Mouse (Mus musculus): ENCODE data around the gene Tas1r3. TPM values are rescaled to one million over a fixed set of nuclear protein-coding genes. Genes with fewer than 3 reads are reported as not detected.
A peak's percentile ranks its signal among the peaks of the same experiment; 100 is the strongest.

Tas1r3 gene
- total and polyA plus RNA-seq, 2 experiments: 0.35 to 0.37 TPM

GRCm38 (mm10) chr4:155841003-155841454, 22.1 kb downstream of the Tas1r3 start:
- H3K79me2 ChIP-seq (ENCODE audit: control insufficient read depth, insufficient read depth, low read length): no peaks in the 10 kb centered on the region
- H3K4me1 ChIP-seq (ENCODE audit: control insufficient read depth, insufficient read depth, low read length): peaks cover 7% of the 10 kb centered on the region
- peak overlapping the region; percentile 59 for H3K9ac ChIP-seq (ENCODE audit: low read depth, low read length)
- 1% methylated on average over 32 of the region's 32 CpGs for WGBS
- H3K27ac ChIP-seq (replicated peaks; ENCODE audit: insufficient read depth, low read depth, low read length): no peak overlapping the region
- no peaks in the 10 kb centered on the region for H3K27me3 ChIP-seq (ENCODE audit: control insufficient read depth, insufficient read depth, low read length)
- no peaks in the 10 kb centered on the region for H3K36me3 ChIP-seq (ENCODE audit: control insufficient read depth, insufficient read depth, low read length)
- H3K4me3 ChIP-seq (ENCODE audit: insufficient read depth, low read depth, low read length): peak overlapping the region; percentile 50
- TF ChIP-seq POLR2A (IDR thresholded peaks at IDR 0.05; ENCODE audit: extremely low read depth, insufficient read depth, low read length): no peak
- TF ChIP-seq CTCF (IDR thresholded peaks at IDR 0.05; ENCODE audit: low read depth, low read length): peak; percentile 48
- DNase-seq (ENCODE audit: extremely low read depth, low read depth, low spot score): peak; percentile 69

- H3K36me3 ChIP-seq (ENCODE audit: control insufficient read depth, insufficient read depth, low read length): no peaks in the 10 kb centered on the region
- H3K4me3 ChIP-seq (ENCODE audit: insufficient read depth, low read depth, low read length): peak overlapping the region; percentile 52
- H3K9ac ChIP-seq (ENCODE audit: low read depth, low read length): peak overlapping the region; percentile 59
- H3K27ac ChIP-seq (replicated peaks; ENCODE audit: insufficient read depth, low read depth, low read length): peak overlapping the region; percentile 5
- H3K4me1 ChIP-seq (ENCODE audit: control insufficient read depth, insufficient read depth, low read length): peaks cover 7% of the 10 kb centered on the region
- TF ChIP-seq CTCF (IDR thresholded peaks at IDR 0.05; ENCODE audit: low read depth, low read length) (no peak), POLR2A (IDR thresholded peaks at IDR 0.05; ENCODE audit: extremely low read depth, insufficient read depth, low read length) (no peak)
- no peaks in the 10 kb centered on the region for H3K27me3 ChIP-seq (ENCODE audit: control insufficient read depth, insufficient read depth, low read length)
- WGBS: 33% methylated on average over 8 of the region's 8 CpGs
- no peaks in the 10 kb centered on the region for H3K79me2 ChIP-seq (ENCODE audit: control insufficient read depth, insufficient read depth, low read length)
- DNase-seq (ENCODE audit: extremely low read depth, low read depth, low spot score): no peak
Measured at GRCm38 (mm10) chr4:155840076-155841002, 22.8 kb downstream of the Tas1r3 start.

- peak within 1 kb of the TSS; percentile 59 for H3K9ac ChIP-seq (ENCODE audit: low read depth, low read length)
- no peaks in the 10 kb centered on the region for H3K27me3 ChIP-seq (ENCODE audit: control insufficient read depth, insufficient read depth, low read length)
- 45% methylated on average over 16 of the region's 16 CpGs for WGBS
- H3K4me3 ChIP-seq (ENCODE audit: insufficient read depth, low read depth, low read length): peak within 1 kb of the TSS; percentile 52
- H3K79me2 ChIP-seq (ENCODE audit: control insufficient read depth, insufficient read depth, low read length): no peaks in the 10 kb centered on the region
- TF ChIP-seq CTCF (IDR thresholded peaks at IDR 0.05; ENCODE audit: low read depth, low read length) (no peak), POLR2A (IDR thresholded peaks at IDR 0.05; ENCODE audit: extremely low read depth, insufficient read depth, low read length) (no peak)
- DNase-seq (ENCODE audit: extremely low read depth, low read depth, low spot score): peak; percentile 47
- H3K27ac ChIP-seq (replicated peaks; ENCODE audit: insufficient read depth, low read depth, low read length): peak within 1 kb of the TSS; percentile 61
- no peaks in the 10 kb centered on the region for H3K36me3 ChIP-seq (ENCODE audit: control insufficient read depth, insufficient read depth, low read length)
- H3K4me1 ChIP-seq (ENCODE audit: control insufficient read depth, insufficient read depth, low read length): peaks cover 7% of the 10 kb centered on the region
Measured at GRCm38 (mm10) chr4:155839483-155839910, 23.7 kb downstream of the Tas1r3 start, which contains the start of gene Mxra8. Gene Mxra8, plus strand, starts transcription at chr4:155839680.

GRCm38 (mm10) chr4:155838187-155839153, 24.7 kb downstream of the Tas1r3 start:
- Histone ChIP-seq H3K79me2 (ENCODE audit: control insufficient read depth, insufficient read depth, low read length) (no peaks in the 10 kb centered on the region), H3K27ac (replicated peaks; ENCODE audit: insufficient read depth, low read depth, low read length) (peak overlapping the region; percentile 67), H3K9ac (ENCODE audit: low read depth, low read length) (no peak overlapping the region), H3K27me3 (ENCODE audit: control insufficient read depth, insufficient read depth, low read length) (no peaks in the 10 kb centered on the region), H3K36me3 (ENCODE audit: control insufficient read depth, insufficient read depth, low read length) (no peaks in the 10 kb centered on the region), H3K4me1 (ENCODE audit: control insufficient read depth, insufficient read depth, low read length) (peaks cover 10% of the 10 kb centered on the region), H3K4me3 (ENCODE audit: insufficient read depth, low read depth, low read length) (no peak overlapping the region)
- TF ChIP-seq CTCF (IDR thresholded peaks at IDR 0.05; ENCODE audit: low read depth, low read length) (no peak), POLR2A (IDR thresholded peaks at IDR 0.05; ENCODE audit: extremely low read depth, insufficient read depth, low read length) (no peak)
- 69% methylated on average over 8 of the region's 8 CpGs for WGBS
- DNase-seq (ENCODE audit: extremely low read depth, low read depth, low spot score): no peak

GRCm38 (mm10) chr4:155837404-155838010, 25.7 kb downstream of the Tas1r3 start:
- Histone ChIP-seq H3K9ac (ENCODE audit: low read depth, low read length) (no peak overlapping the region), H3K4me1 (ENCODE audit: control insufficient read depth, insufficient read depth, low read length) (peaks cover 18% of the 10 kb centered on the region), H3K79me2 (ENCODE audit: control insufficient read depth, insufficient read depth, low read length) (no peaks in the 10 kb centered on the region), H3K36me3 (ENCODE audit: control insufficient read depth, insufficient read depth, low read length) (no peaks in the 10 kb centered on the region), H3K4me3 (ENCODE audit: insufficient read depth, low read depth, low read length) (no peak overlapping the region), H3K27me3 (ENCODE audit: control insufficient read depth, insufficient read depth, low read length) (no peaks in the 10 kb centered on the region), H3K27ac (replicated peaks; ENCODE audit: insufficient read depth, low read depth, low read length) (peak overlapping the region; percentile 67)
- WGBS: 58% methylated on average over 11 of the region's 11 CpGs
- TF ChIP-seq CTCF (IDR thresholded peaks at IDR 0.05; ENCODE audit: low read depth, low read length) (no peak), POLR2A (IDR thresholded peaks at IDR 0.05; ENCODE audit: extremely low read depth, insufficient read depth, low read length) (no peak)
- no peak for DNase-seq (ENCODE audit: extremely low read depth, low read depth, low spot score)
